Mouse (Mus musculus): ENCODE results near the gene Slc9a9. TPM values are rescaled to one million over a fixed set of nuclear protein-coding genes. Genes with fewer than 3 reads are reported as not detected.

The Slc9a9 gene
- polyA plus RNA-seq, 1 experiment from 2014 or later, result 2.2 TPM

DNA sequence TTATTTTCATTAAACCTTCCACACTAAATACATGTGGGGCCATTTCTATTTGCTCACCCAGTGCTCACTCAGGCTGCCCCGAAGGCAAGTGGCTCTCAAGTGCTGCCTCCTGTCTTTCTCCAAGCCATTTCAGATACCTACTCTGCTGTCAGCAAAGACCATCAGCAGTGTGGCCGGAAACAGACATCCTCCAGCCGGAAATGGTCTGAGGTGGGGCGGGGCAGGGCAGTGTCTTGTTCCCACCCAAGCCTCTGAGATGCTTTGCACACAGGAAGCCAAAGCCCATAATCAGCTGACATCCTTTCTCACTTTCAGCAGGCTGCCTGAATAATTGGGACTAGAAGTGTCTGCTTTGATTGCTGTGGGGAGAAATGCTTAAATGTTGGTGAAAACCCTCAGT, 450.4 kb downstream of the Slc9a9 start:
- H3K4me2 ChIP-seq, result peak overlapping the region; percentile 40
- 36% methylated on average over 4 of the region's 4 CpGs for WGBS
- no peaks in the 10 kb centered on the region for H3K9me3 ChIP-seq
- no peak for ATAC-seq (ENCODE audit: insufficient number of reproducible peaks, insufficient read depth, low FRiP score, low TSS enrichment, low read depth)
- peaks cover 43% of the 10 kb centered on the region for H3K4me1 ChIP-seq (replicated peaks)
- no peaks in the 10 kb centered on the region for H3K27me3 ChIP-seq
- peak overlapping the region; percentile 78 for H3K27ac ChIP-seq
- no peaks in the 10 kb centered on the region for H3K36me3 ChIP-seq
- no peak overlapping the region for H3K4me3 ChIP-seq (replicated peaks)
- no peak overlapping the region for H3K9ac ChIP-seq (replicated peaks)

DNA sequence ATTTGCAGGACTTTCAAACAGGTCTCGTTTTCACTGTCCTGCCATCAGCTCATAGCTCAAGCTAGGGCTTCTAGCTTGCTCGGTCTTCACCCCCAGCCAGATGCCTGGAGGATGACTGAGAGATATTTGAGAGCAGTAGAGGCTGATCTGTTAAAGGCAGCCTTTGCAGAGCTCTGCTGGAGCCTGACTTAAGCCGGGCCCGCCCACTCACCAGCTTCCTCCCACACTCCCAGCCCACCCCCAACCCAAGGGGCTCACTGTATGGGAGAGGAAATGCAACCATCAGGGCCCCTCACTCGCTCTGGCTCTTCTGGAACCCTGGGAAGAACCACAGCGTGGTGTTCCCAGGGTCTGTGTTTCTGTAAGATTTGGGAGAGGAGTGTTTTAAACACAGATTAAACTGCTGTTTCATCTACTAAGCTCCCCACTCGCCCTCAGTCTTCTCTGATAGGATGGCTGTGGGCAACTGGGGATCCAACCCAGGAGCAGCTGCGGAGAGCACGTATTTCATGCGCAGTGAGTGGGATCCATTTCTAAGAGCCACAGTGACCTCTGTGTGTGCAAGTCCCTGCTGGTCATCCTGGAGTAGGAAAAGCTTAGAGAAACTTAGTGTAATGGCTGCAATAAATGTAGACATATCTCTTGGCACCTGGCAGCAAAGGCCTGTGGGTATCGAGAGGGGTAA, 451.6 kb downstream of the Slc9a9 start:
- Histone ChIP-seq H3K27ac (peak overlapping the region; percentile 78), H3K4me1 (replicated peaks) (peaks cover 51% of the 10 kb centered on the region), H3K9ac (replicated peaks) (no peak overlapping the region), H3K9me3 (no peaks in the 10 kb centered on the region), H3K4me3 (replicated peaks) (0 out of 2 replicates have a peak overlapping the region, but pooled peaks have one; percentile 6), H3K36me3 (no peaks in the 10 kb centered on the region), H3K27me3 (no peaks in the 10 kb centered on the region), H3K4me2 (peak overlapping the region; percentile 40)
- peak; percentile 81 for ATAC-seq (ENCODE audit: insufficient number of reproducible peaks, insufficient read depth, low FRiP score, low TSS enrichment, low read depth)
- 22% methylated on average over 11 of the region's 11 CpGs for WGBS

DNA sequence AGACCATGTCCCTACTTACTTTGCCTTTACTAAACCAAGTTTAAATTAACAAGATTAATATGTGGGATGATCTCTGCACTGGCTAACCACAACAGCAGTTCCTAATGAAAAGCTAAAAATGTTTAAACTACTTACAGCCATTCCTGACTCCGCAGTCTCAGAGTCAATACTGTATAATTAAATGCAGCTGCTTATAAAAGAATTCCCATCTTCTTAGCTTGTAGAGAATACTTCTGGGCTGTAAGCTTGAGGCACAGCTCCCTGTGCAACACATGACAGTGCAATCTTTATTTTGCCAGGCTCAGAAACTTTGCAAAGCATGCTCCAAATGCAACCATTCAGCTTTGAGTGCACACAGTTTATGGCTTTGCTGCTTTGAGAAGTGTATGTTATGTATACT, 456.0 kb downstream of the Slc9a9 start:
- ATAC-seq (ENCODE audit: insufficient number of reproducible peaks, insufficient read depth, low FRiP score, low TSS enrichment, low read depth), result no peak
- H3K9me3 ChIP-seq, result no peaks in the 10 kb centered on the region
- H3K27me3 ChIP-seq, result no peaks in the 10 kb centered on the region
- no peak overlapping the region for H3K9ac ChIP-seq (replicated peaks)
- no peaks in the 10 kb centered on the region for H3K36me3 ChIP-seq
- peak overlapping the region; percentile 8; the same call in 1 of the 2 replicates for H3K27ac ChIP-seq
- H3K4me1 ChIP-seq (replicated peaks), result peaks cover 27% of the 10 kb centered on the region
- no peak overlapping the region for H3K4me3 ChIP-seq (replicated peaks)
- WGBS, result 19% methylated on average over 1 of the region's 1 CpGs
- no peak overlapping the region for H3K4me2 ChIP-seq

DNA sequence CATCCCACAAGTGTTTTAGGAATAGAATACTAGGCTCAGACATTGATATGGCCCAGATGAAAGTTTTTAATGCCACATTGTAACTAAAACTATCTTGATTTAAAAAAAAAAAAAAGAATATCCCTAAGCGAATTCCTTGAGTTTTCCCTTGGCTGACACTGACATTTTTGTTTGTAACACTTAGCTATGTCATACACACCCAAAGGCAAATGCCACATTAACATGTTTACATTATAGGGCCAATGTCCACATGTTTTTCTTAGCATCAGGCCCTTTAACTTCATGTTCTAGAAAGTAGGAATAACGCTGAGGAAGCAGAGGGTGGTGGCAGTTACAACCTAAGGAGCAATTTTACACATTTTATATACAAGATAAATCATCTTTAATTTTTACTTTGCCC, 458.1 kb downstream of the Slc9a9 start:
- WGBS, result 75% methylated on average over 2 of the region's 2 CpGs
- Histone ChIP-seq H3K9ac (replicated peaks) (no peak overlapping the region), H3K4me1 (replicated peaks) (peaks cover 14% of the 10 kb centered on the region), H3K4me2 (no peak overlapping the region), H3K27me3 (no peaks in the 10 kb centered on the region), H3K27ac (no peak overlapping the region), H3K9me3 (no peaks in the 10 kb centered on the region), H3K36me3 (no peaks in the 10 kb centered on the region), H3K4me3 (replicated peaks) (no peak overlapping the region)
- ATAC-seq (ENCODE audit: insufficient number of reproducible peaks, insufficient read depth, low FRiP score, low TSS enrichment, low read depth), result no peak

DNA sequence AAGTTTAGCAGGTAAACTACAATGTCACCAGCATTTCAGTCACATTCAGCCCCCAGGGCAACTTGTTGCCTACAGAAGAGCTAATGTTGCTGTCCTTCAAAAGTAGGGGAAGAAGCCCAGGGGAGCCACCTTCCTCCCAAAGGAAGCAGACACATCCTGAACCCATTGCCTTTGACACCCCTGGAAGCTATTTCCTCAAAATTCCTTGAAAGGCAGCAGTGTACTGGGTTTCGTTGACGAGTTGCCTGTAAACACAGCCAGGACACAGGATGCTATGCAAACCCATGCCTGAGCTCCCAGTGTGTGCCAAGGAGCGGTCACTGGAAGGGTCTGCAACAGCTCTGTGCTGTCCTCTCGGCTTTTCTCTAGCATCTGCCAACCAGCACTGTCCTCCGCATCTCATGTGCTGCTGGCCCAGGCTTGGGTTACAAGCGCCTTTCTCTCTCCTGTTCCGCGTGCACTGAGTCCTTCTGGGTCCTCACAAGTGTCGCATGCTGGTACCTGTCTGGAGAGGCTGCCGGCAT, 479.6 kb downstream of the Slc9a9 start:
- Histone ChIP-seq H3K27ac (no peak overlapping the region), H3K36me3 (no peaks in the 10 kb centered on the region), H3K4me2 (no peak overlapping the region), H3K4me1 (replicated peaks) (peaks cover 5% of the 10 kb centered on the region), H3K9me3 (no peaks in the 10 kb centered on the region), H3K4me3 (replicated peaks) (no peak overlapping the region), H3K27me3 (no peaks in the 10 kb centered on the region), H3K9ac (replicated peaks) (no peak overlapping the region)
- no peak for ATAC-seq (ENCODE audit: insufficient number of reproducible peaks, insufficient read depth, low FRiP score, low TSS enrichment, low read depth)
- WGBS, result 76% methylated on average over 10 of the region's 10 CpGs

DNA sequence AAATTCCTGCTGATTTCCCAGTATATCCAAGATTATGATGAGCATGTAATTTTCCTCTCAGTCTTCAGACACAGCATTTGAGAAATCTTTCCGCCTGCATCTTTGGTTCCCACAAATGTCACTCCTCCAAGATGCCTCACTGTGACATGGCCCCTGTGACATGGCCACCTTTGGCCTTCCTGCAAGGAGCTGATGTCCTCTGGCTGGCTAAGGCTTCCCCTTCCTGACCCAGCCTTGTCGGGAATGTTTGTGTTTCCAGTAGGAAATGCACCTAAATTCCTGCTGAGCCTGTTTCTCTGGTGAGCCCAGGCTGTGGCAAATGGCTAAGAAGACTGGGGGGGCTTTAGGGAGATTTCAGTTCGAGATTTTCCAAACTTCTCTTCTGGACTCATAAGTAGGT, 480.4 kb downstream of the Slc9a9 start:
- no peak overlapping the region for H3K4me2 ChIP-seq
- no peak overlapping the region for H3K27ac ChIP-seq
- no peak overlapping the region for H3K4me3 ChIP-seq (replicated peaks)
- 56% methylated on average over 3 of the region's 3 CpGs for WGBS
- no peaks in the 10 kb centered on the region for H3K9me3 ChIP-seq
- ATAC-seq (ENCODE audit: insufficient number of reproducible peaks, insufficient read depth, low FRiP score, low TSS enrichment, low read depth), result no peak
- H3K27me3 ChIP-seq, result no peaks in the 10 kb centered on the region
- H3K9ac ChIP-seq (replicated peaks), result no peak overlapping the region
- H3K36me3 ChIP-seq, result no peaks in the 10 kb centered on the region
- peaks cover 8% of the 10 kb centered on the region for H3K4me1 ChIP-seq (replicated peaks)

DNA sequence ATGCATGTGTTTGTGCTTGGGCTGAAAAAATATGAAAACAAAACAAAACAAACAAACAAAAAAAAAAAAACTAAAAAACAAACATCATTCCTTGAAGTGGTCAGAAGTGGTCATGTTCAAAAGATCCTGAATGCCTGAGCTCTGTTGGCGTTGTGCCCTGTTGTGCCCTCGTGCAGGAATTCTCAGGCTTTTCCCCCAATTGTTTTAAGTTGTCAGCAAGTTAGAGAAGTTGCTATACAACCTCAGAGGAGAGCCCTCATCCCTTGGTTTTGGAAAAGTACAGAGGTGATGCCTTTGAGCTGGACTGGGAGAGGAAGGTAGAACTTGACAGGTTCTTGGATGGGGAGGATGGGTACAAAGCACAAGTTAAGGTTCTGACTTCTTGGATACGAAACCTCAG, 480.9 kb downstream of the Slc9a9 start:
- H3K27me3 ChIP-seq, result no peaks in the 10 kb centered on the region
- no peak overlapping the region for H3K27ac ChIP-seq
- no peak overlapping the region for H3K4me3 ChIP-seq (replicated peaks)
- H3K9ac ChIP-seq (replicated peaks), result no peak overlapping the region
- no peak for ATAC-seq (ENCODE audit: insufficient number of reproducible peaks, insufficient read depth, low FRiP score, low TSS enrichment, low read depth)
- H3K4me2 ChIP-seq, result no peak overlapping the region
- H3K36me3 ChIP-seq, result no peaks in the 10 kb centered on the region
- H3K4me1 ChIP-seq (replicated peaks), result peaks cover 8% of the 10 kb centered on the region
- WGBS, result 89% methylated on average over 3 of the region's 3 CpGs
- no peaks in the 10 kb centered on the region for H3K9me3 ChIP-seq

DNA sequence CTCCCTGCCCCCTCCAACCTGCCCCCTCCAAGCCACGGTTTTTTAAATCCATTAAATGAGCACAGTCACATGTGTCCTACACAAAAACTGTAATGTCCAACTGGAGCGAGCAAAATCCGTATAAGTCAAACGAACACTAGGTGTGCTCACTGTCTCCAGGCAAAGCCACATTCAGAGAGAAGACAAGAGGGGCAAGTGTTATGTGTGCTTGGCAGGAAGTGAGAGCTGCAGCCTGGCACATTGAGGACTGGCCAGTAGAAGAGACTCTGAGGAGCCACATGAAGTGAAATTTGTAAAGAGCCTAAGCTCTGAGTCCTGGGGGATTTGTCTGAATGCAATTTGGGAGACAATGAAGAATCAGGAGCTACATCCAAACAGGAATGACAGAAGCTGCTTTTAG, 481.3 kb downstream of the Slc9a9 start:
- H3K27ac ChIP-seq, result no peak overlapping the region
- no peak for ATAC-seq (ENCODE audit: insufficient number of reproducible peaks, insufficient read depth, low FRiP score, low TSS enrichment, low read depth)

DNA sequence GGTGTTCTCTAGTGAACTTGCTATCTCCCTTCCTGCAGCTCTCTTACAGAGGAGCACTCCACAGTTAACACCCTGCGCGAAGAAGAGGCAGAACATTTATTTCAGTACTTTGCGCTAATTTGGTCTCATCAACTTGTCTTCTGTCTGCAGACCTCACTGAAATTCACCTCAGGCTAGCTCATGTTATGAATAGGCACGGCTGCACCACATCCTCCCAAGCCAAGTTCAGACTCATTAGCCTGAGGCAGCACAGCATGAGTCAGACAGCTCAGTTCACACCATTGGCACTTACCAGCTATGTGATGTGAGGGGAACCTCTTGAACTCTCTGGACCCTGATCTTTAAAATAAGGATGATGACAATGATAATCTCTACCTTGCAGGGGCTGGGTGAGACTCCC, 482.0 kb downstream of the Slc9a9 start:
- H3K27ac ChIP-seq, result no peak overlapping the region
- H3K4me3 ChIP-seq (replicated peaks), result no peak overlapping the region
- no peak for ATAC-seq (ENCODE audit: insufficient number of reproducible peaks, insufficient read depth, low FRiP score, low TSS enrichment, low read depth)
- H3K36me3 ChIP-seq, result no peaks in the 10 kb centered on the region
- H3K4me2 ChIP-seq, result no peak overlapping the region
- H3K4me1 ChIP-seq (replicated peaks), result peaks cover 8% of the 10 kb centered on the region
- no peaks in the 10 kb centered on the region for H3K9me3 ChIP-seq
- no peak overlapping the region for H3K9ac ChIP-seq (replicated peaks)
- no peaks in the 10 kb centered on the region for H3K27me3 ChIP-seq
- 63% methylated on average over 4 of the region's 4 CpGs for WGBS

More for the DNA sequence above, 481.3 kb downstream of the Slc9a9 start:
- Histone ChIP-seq H3K4me2 (no peak overlapping the region), H3K27me3 (no peaks in the 10 kb centered on the region), H3K4me3 (replicated peaks) (no peak overlapping the region), H3K9ac (replicated peaks) (no peak overlapping the region), H3K9me3 (no peaks in the 10 kb centered on the region), H3K36me3 (no peaks in the 10 kb centered on the region), H3K4me1 (replicated peaks) (peaks cover 8% of the 10 kb centered on the region)
- 78% methylated on average over 4 of the region's 4 CpGs for WGBS

DNA sequence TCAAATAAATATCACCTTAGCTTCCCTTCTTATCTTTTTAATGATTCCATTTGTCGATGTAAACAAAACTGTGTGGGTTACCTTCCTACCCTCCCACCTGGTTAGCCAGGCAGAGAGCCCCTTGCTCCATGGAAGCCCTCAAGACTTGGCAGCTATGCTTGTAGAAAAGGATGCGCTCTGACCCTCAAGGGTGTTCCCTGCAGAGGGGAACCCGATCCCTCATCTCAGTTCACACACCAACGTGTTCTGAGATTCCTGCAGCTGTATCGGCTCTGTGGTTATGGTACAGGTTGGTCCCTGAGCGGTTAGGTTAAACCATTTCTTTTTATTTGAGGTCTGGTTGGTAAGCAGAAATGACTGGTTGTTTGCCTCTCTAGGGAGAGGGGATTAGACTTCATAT, 484.3 kb downstream of the Slc9a9 start:
- 70% methylated on average over 6 of the region's 6 CpGs for WGBS
- H3K27me3 ChIP-seq, result no peaks in the 10 kb centered on the region
- H3K4me2 ChIP-seq, result no peak overlapping the region
- ATAC-seq (ENCODE audit: insufficient number of reproducible peaks, insufficient read depth, low FRiP score, low TSS enrichment, low read depth), result no peak
- peaks cover 8% of the 10 kb centered on the region for H3K4me1 ChIP-seq (replicated peaks)
- no peak overlapping the region for H3K27ac ChIP-seq
- no peaks in the 10 kb centered on the region for H3K36me3 ChIP-seq
- H3K9ac ChIP-seq (replicated peaks), result no peak overlapping the region
- no peak overlapping the region for H3K4me3 ChIP-seq (replicated peaks)
- no peaks in the 10 kb centered on the region for H3K9me3 ChIP-seq

DNA sequence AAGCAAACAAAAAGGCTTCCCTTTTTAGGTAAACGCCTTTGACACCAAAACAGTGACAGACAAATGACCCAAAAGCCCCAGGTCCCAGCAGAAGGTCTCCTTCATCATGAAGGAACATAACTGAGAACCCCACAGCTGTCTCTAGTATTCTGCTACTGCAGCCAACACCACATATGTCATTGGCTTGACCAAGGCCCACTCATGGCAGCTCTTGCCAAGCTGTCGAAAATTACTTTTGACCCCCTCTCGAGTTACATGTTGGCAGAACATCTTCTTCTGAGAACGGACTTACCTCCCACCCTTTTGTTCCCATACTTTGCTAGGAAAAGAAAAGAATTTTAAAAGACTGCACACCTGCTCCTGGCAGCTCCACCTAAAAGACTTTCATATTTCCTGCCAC, 488.2 kb downstream of the Slc9a9 start:
- Histone ChIP-seq H3K27me3 (no peaks in the 10 kb centered on the region), H3K9me3 (no peaks in the 10 kb centered on the region), H3K4me3 (replicated peaks) (no peak overlapping the region), H3K9ac (replicated peaks) (no peak overlapping the region), H3K27ac (no peak overlapping the region), H3K4me1 (replicated peaks) (peaks cover 12% of the 10 kb centered on the region; the same call in 1 of the 2 replicates), H3K36me3 (no peaks in the 10 kb centered on the region), H3K4me2 (no peak overlapping the region)
- 65% methylated on average over 4 of the region's 4 CpGs for WGBS
- ATAC-seq (ENCODE audit: insufficient number of reproducible peaks, insufficient read depth, low FRiP score, low TSS enrichment, low read depth), result no peak

DNA sequence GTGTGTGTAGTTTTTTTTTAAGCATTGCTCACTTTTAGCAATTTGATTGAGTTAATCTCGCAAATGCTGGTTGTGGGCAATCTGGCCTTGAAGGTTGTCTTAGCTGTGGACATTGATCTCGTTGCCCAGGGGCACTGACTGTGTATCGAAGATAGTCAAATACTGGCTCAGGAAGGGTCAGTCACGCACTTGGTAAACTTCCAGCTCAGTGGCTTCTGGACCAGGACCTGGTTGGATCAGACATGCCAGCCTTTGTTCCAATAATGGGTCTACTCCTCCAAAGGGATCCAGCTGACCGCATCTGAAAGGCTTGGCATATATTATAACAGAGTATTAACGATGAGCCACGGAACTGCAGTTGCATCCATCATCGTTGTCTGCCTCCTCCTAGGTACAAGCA, 489.2 kb downstream of the Slc9a9 start:
- Histone ChIP-seq H3K36me3 (no peaks in the 10 kb centered on the region), H3K4me3 (replicated peaks) (no peak overlapping the region), H3K9me3 (no peaks in the 10 kb centered on the region), H3K27me3 (no peaks in the 10 kb centered on the region), H3K4me1 (replicated peaks) (peaks cover 12% of the 10 kb centered on the region; the same call in 1 of the 2 replicates), H3K27ac (no peak overlapping the region), H3K9ac (replicated peaks) (no peak overlapping the region), H3K4me2 (no peak overlapping the region)
- no peak for ATAC-seq (ENCODE audit: insufficient number of reproducible peaks, insufficient read depth, low FRiP score, low TSS enrichment, low read depth)
- WGBS, result 90% methylated on average over 8 of the region's 8 CpGs

Data from limb, embryonic 12.5 days (tissue).